Mouse (Mus musculus): ENCODE results near the gene Olfr801. TPM values are rescaled to one million over a fixed set of nuclear protein-coding genes. Genes with fewer than 3 reads are reported as not detected.

Olfr801 gene
- polyA plus RNA-seq (2016; fragmentation: Nextera tagmentation; extraction: Ambion mirVana) = not detected in 2 replicates

DNA sequence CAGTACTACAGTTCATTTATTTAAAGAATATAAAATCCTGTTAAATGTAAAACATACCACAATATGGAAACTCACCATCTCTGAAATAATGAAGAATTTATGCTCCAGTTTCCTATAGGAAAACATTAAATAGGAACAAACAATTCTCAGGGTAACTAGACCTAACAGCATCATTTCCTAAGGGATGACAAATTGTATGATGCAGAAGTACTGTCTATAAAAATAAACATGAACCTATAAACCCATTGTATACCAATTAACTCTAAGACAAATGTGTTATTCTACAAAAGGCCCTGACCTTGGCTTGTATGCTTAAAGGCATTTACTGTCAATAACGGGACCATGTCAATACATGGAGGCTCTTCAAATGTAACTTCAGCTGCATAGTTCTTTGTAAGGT is at the start of gene Olfr801:
Gene Olfr801 (minus strand): TSS at position 101 of the 400 bp plus-strand sequence.
- 86% methylated on average over 1 of the region's 1 CpGs for WGBS
- no peak for DNase-seq (ENCODE audit: extremely low spot score, low spot score)
- no peaks in the 10 kb centered on the region for H3K27me3 ChIP-seq (ENCODE audit: poor library complexity, severe bottlenecking)
- H3K9me3 ChIP-seq = no peaks in the 10 kb centered on the region
- no peaks in the 10 kb centered on the region for H3K36me3 ChIP-seq (replicated peaks)
- no peak within 1 kb of the TSS for H3K4me3 ChIP-seq
- H3K27ac ChIP-seq = no peak within 1 kb of the TSS
- no peaks in the 10 kb centered on the region for H3K4me1 ChIP-seq

DNA sequence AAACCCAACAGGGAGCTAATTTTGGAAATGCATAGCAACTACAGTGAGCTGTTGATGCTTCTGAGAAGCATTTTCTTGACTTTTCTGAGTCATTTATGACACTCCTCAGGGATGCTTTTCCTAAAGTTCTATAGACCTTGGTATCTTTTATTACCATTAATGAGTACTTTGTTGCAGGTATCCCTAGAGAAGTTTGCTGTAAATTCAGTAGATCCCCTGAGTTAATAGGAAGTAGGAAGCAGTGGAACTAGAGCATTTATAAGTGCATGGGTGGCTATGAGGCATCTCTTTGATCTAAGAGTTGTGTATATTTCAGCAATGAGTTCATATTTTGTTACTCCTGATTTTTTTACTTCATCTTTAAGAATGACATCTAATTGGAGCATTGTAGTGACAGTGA is 29.2 kb upstream of the Olfr801 start, which contains the start of gene Olfr804:
Gene Olfr804 (plus strand): TSS at position 301 of the 400 bp plus-strand sequence.
- no peaks in the 10 kb centered on the region for H3K36me3 ChIP-seq (replicated peaks)
- H3K27me3 ChIP-seq (ENCODE audit: poor library complexity, severe bottlenecking) = no peaks in the 10 kb centered on the region
- H3K4me1 ChIP-seq = no peaks in the 10 kb centered on the region
- DNase-seq (ENCODE audit: extremely low spot score, low spot score) = no peak
- H3K27ac ChIP-seq = no peak within 1 kb of the TSS
- H3K9me3 ChIP-seq = no peaks in the 10 kb centered on the region
- H3K4me3 ChIP-seq = no peak within 1 kb of the TSS

DNA sequence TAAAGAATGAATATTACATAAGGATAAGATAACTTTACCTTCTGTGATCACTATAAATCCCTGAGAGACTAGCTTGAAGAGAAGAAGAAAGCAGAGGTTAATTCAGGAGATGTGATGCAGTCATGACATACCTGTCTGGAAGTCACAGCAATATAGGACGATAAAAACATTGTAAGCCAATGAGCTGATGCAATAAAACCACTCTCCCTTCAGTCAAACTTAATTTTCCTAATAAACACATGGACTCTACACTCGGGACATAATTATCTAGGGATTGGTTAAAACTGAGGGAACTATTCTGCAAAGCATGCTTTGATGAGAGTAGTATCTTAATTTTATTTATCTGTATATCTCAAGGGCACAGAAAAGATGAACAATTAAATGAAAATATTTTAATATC is 20.5 kb upstream of the Olfr801 start, which contains the start of gene Olfr803:
Gene Olfr803 (minus strand): TSS at position 101 of the 400 bp plus-strand sequence.
- Histone ChIP-seq H3K27ac (no peak within 1 kb of the TSS), H3K36me3 (replicated peaks) (no peaks in the 10 kb centered on the region), H3K4me1 (no peaks in the 10 kb centered on the region), H3K9me3 (no peaks in the 10 kb centered on the region), H3K4me3 (no peak within 1 kb of the TSS), H3K27me3 (ENCODE audit: poor library complexity, severe bottlenecking) (no peaks in the 10 kb centered on the region)
- no peak for DNase-seq (ENCODE audit: extremely low spot score, low spot score)
- whole genome bisulfite sequencing = 87% methylated on average over 2 of the region's 2 CpGs

DNA sequence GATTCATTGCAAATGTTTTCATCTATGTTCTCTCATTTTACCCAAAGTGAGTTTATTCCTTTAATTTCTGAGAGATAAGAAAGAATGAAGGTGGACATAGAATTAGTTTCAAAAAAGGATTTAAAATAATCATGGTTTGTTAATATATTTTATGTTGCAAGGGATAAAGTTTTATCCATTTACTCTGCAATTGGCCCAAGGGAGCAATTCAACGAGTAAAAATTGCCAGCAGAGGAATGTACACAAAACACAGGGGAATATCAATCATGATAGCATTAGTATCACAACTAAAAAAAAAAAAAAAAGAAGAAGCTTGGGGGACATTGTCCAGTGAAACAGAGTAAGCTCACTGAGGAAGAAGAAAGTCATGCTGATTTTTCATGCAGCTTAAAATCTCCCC is 14.4 kb upstream of the Olfr801 start, which contains the start of gene Olfr802:
Gene Olfr802 (minus strand): TSS at position 101 of the 400 bp plus-strand sequence.
- Histone ChIP-seq H3K4me3 (no peak within 1 kb of the TSS), H3K4me1 (no peaks in the 10 kb centered on the region), H3K9me3 (no peaks in the 10 kb centered on the region), H3K36me3 (replicated peaks) (no peaks in the 10 kb centered on the region), H3K27me3 (ENCODE audit: poor library complexity, severe bottlenecking) (no peaks in the 10 kb centered on the region), H3K27ac (no peak within 1 kb of the TSS)
- WGBS = 81% methylated on average over 1 of the region's 1 CpGs
- no peak for DNase-seq (ENCODE audit: extremely low spot score, low spot score)

DNA sequence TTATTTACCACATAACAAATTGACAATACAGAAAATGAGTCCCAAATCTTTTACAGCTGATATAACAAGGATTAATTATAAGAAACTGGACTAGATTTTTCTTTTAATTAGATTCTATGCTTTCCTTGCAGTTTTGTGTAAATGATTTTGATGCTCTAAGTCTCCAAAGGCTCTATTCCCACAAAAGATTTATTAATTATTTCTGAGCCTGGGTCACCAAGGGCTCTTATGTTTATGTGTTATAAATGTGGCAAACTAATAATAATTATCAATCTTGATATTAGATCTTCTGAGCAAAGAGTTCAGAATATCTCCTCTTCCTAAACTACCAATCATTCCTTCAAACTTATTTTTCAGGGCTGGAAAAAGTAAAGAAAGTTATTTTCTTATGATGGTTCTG is 16.3 kb downstream of the Olfr801 start, which contains the start of gene Olfr800:
Gene Olfr800 (plus strand): TSS at position 301 of the 400 bp plus-strand sequence.
- H3K9me3 ChIP-seq = no peaks in the 10 kb centered on the region
- H3K4me1 ChIP-seq = no peaks in the 10 kb centered on the region
- H3K27me3 ChIP-seq (ENCODE audit: poor library complexity, severe bottlenecking) = no peaks in the 10 kb centered on the region
- H3K36me3 ChIP-seq (replicated peaks) = no peaks in the 10 kb centered on the region
- H3K4me3 ChIP-seq = no peak within 1 kb of the TSS
- H3K27ac ChIP-seq = no peak within 1 kb of the TSS
- DNase-seq (ENCODE audit: extremely low spot score, low spot score) = no peak

DNA sequence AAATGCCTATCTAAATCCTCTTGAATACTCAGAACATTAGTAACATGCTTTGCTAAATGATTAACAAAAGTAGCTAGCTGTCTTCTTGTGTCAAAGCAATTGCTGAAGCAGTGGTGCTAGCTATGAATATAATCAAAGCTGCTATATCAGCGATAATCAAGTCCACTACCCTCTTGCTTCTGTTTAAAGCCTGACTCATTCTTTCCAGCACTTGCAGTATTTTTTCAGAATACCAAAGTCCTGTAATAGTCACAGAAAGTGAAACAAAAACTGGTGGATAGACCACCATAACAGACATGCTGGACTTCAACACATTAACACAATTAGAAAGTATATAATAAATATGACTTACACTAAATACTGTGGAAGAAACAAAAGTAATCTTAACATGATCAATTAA is 21.9 kb downstream of the Olfr801 start:
- no peaks in the 10 kb centered on the region for H3K9me3 ChIP-seq
- H3K27me3 ChIP-seq (ENCODE audit: poor library complexity, severe bottlenecking) = no peaks in the 10 kb centered on the region
- no peak overlapping the region for H3K27ac ChIP-seq
- H3K4me1 ChIP-seq = no peaks in the 10 kb centered on the region
- no peaks in the 10 kb centered on the region for H3K36me3 ChIP-seq (replicated peaks)
- no peak overlapping the region for H3K4me3 ChIP-seq
- WGBS = 83% methylated on average over 1 of the region's 1 CpGs
- DNase-seq (ENCODE audit: extremely low spot score, low spot score) = no peak

DNA sequence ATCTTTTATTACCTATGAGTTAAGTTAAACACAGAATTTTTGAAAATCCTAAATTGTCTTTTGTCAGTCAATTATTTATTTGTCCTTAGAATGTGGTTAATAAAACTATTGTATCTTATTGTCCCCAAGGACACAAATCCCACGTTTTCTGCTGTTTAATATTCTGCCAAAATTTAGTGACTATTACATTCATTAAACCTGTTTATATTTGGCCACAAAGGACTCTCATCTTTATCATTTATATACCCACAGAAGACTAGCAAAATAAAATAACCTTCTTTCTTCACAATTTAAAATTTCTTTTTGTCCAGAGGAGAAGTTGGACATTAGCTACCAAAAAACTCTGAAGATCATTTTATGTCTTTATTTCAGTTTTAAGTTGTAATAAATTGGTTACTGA is 36.5 kb downstream of the Olfr801 start, which contains the start of gene Olfr799:
Gene Olfr799 (plus strand): TSS at position 301 of the 400 bp plus-strand sequence.
- 49% methylated on average over 1 of the region's 1 CpGs for WGBS
- Histone ChIP-seq H3K9me3 (no peaks in the 10 kb centered on the region), H3K27me3 (ENCODE audit: poor library complexity, severe bottlenecking) (no peaks in the 10 kb centered on the region), H3K4me3 (no peak within 1 kb of the TSS), H3K27ac (no peak within 1 kb of the TSS), H3K36me3 (replicated peaks) (no peaks in the 10 kb centered on the region), H3K4me1 (no peaks in the 10 kb centered on the region)
- DNase-seq (ENCODE audit: extremely low spot score, low spot score) = no peak

DNA sequence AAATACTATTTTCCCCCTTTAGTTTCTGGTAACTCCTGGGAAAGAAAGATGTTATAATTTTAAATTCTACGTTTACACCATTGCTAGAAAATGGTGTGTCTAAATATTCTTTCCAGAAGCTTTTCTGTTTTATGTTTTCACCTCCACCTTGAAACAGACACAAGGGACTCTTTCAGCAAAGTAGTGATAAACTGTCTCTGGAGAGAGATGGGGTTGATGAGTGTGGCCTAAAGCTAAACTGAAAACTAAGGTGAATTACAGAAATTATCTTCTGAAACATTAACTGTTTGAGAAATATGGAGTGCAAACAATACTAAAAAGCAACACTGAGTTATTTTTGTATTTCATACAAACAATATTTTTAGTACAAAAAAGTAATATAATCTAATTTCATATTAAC is 45.8 kb downstream of the Olfr801 start, which contains the start of gene Olfr798:
Gene Olfr798 (minus strand): TSS at position 101 of the 400 bp plus-strand sequence.
- Histone ChIP-seq H3K27ac (no peak within 1 kb of the TSS), H3K36me3 (replicated peaks) (no peaks in the 10 kb centered on the region), H3K27me3 (ENCODE audit: poor library complexity, severe bottlenecking) (no peaks in the 10 kb centered on the region), H3K9me3 (no peaks in the 10 kb centered on the region), H3K4me1 (no peaks in the 10 kb centered on the region), H3K4me3 (no peak within 1 kb of the TSS)
- WGBS = 94% methylated on average over 1 of the region's 1 CpGs
- DNase-seq (ENCODE audit: extremely low spot score, low spot score) = no peak

DNA sequence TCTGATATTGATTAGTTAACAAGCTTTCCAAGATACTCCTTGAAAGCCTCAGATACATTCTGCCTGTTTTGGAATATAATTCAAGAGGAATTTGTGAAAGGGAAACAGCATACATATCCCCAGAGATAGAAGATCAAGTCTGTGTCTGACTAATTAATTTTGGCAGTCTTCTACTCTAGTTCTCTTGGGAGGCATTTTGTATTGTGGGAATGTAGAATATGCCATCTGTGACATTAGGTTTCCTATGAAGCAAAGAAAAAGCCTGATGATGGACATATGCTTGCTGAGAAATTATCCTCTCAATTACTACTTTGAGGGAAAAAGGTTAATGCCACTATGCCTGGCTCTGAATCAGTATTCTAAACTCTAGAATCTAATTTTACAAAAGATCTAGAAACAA is 50.4 kb downstream of the Olfr801 start:
- no peaks in the 10 kb centered on the region for H3K9me3 ChIP-seq
- no peaks in the 10 kb centered on the region for H3K4me1 ChIP-seq
- no peaks in the 10 kb centered on the region for H3K27me3 ChIP-seq (ENCODE audit: poor library complexity, severe bottlenecking)
- no peak for DNase-seq (ENCODE audit: extremely low spot score, low spot score)
- H3K4me3 ChIP-seq = no peak overlapping the region
- H3K27ac ChIP-seq = no peak overlapping the region
- H3K36me3 ChIP-seq (replicated peaks) = no peaks in the 10 kb centered on the region

DNA sequence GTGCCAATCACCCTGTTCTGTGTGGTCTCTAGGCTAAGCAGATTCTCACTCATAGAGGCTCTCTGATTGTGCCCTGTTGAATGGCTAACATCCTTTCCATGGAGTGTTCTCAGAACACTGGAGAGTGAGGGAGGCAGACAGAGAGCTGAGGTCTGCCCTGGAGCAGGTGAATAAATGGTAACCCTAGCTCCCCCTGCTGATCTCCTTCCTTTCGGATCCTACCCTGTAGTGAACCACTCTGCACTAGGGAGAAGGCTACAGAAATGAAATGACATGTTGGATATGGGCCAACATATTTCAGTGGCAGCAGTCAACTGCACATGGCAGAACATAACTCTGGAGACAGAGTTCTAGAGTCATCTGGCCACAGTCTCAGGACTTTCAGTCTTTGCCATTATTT is 51.9 kb downstream of the Olfr801 start:
- no peak overlapping the region for H3K27ac ChIP-seq
- no peak for DNase-seq (ENCODE audit: extremely low spot score, low spot score)
- no peaks in the 10 kb centered on the region for H3K27me3 ChIP-seq (ENCODE audit: poor library complexity, severe bottlenecking)
- no peak overlapping the region for H3K4me3 ChIP-seq
- H3K4me1 ChIP-seq = no peaks in the 10 kb centered on the region
- no peaks in the 10 kb centered on the region for H3K36me3 ChIP-seq (replicated peaks)
- 17% methylated on average over 1 of the region's 1 CpGs for WGBS
- no peaks in the 10 kb centered on the region for H3K9me3 ChIP-seq

Other genes with a start within 250 kb of the Olfr801 start
- not detected in 2 replicates for gene Olfr786, start 246.6 kb downstream of the Olfr801 start, polyA plus RNA-seq (2016; fragmentation: Nextera tagmentation; extraction: Ambion mirVana)
- not detected in 2 replicates for gene Olfr787, start 212.0 kb downstream of the Olfr801 start, polyA plus RNA-seq (2016; fragmentation: Nextera tagmentation; extraction: Ambion mirVana)
- gene Olfr788, start 202.9 kb downstream of the Olfr801 start, polyA plus RNA-seq (2016; fragmentation: Nextera tagmentation; extraction: Ambion mirVana) = not detected in 2 replicates
- not detected in 2 replicates for gene Olfr789, start 189.1 kb downstream of the Olfr801 start, polyA plus RNA-seq (2016; fragmentation: Nextera tagmentation; extraction: Ambion mirVana)
- not detected in 2 replicates for gene Olfr790, start 175.4 kb downstream of the Olfr801 start, polyA plus RNA-seq (2016; fragmentation: Nextera tagmentation; extraction: Ambion mirVana)
- gene Olfr791, start 152.1 kb downstream of the Olfr801 start, polyA plus RNA-seq (2016; fragmentation: Nextera tagmentation; extraction: Ambion mirVana) = not detected in 2 replicates
- gene Olfr792, start 134.7 kb downstream of the Olfr801 start, polyA plus RNA-seq (2016; fragmentation: Nextera tagmentation; extraction: Ambion mirVana) = not detected in 2 replicates
- not detected in 2 replicates for gene Olfr794, start 106.2 kb downstream of the Olfr801 start, polyA plus RNA-seq (2016; fragmentation: Nextera tagmentation; extraction: Ambion mirVana)
- gene Olfr796, start 61.3 kb downstream of the Olfr801 start, polyA plus RNA-seq (2016; fragmentation: Nextera tagmentation; extraction: Ambion mirVana) = not detected in 2 replicates
- gene Olfr798, start 45.9 kb downstream of the Olfr801 start, polyA plus RNA-seq (2016; fragmentation: Nextera tagmentation; extraction: Ambion mirVana) = not detected in 2 replicates
- not detected in 2 replicates for gene Olfr799, start 36.4 kb downstream of the Olfr801 start, polyA plus RNA-seq (2016; fragmentation: Nextera tagmentation; extraction: Ambion mirVana)
- gene Olfr800, start 16.2 kb downstream of the Olfr801 start, polyA plus RNA-seq (2016; fragmentation: Nextera tagmentation; extraction: Ambion mirVana) = not detected in 2 replicates
- not detected in 2 replicates for gene Olfr802, start 14.3 kb upstream of the Olfr801 start, polyA plus RNA-seq (2016; fragmentation: Nextera tagmentation; extraction: Ambion mirVana)
- gene Olfr803, start 20.4 kb upstream of the Olfr801 start, polyA plus RNA-seq (2016; fragmentation: Nextera tagmentation; extraction: Ambion mirVana) = not detected in 2 replicates
- not detected in 2 replicates for gene Olfr804, start 29.3 kb upstream of the Olfr801 start, polyA plus RNA-seq (2016; fragmentation: Nextera tagmentation; extraction: Ambion mirVana)
- gene Olfr805, start 55.5 kb upstream of the Olfr801 start, polyA plus RNA-seq (2016; fragmentation: Nextera tagmentation; extraction: Ambion mirVana) = not detected in 2 replicates
- not detected in 2 replicates for gene Olfr806, start 68.1 kb upstream of the Olfr801 start, polyA plus RNA-seq (2016; fragmentation: Nextera tagmentation; extraction: Ambion mirVana)
- gene Olfr807, start 83.9 kb upstream of the Olfr801 start, polyA plus RNA-seq (2016; fragmentation: Nextera tagmentation; extraction: Ambion mirVana) = not detected in 2 replicates
- gene Olfr808, start 91.6 kb upstream of the Olfr801 start, polyA plus RNA-seq (2016; fragmentation: Nextera tagmentation; extraction: Ambion mirVana) = not detected in 2 replicates
- gene Olfr809, start 100.8 kb upstream of the Olfr801 start, polyA plus RNA-seq (2016; fragmentation: Nextera tagmentation; extraction: Ambion mirVana) = not detected in 2 replicates
- not detected in 2 replicates for gene Olfr810, start 121.1 kb upstream of the Olfr801 start, polyA plus RNA-seq (2016; fragmentation: Nextera tagmentation; extraction: Ambion mirVana)
- not detected in 2 replicates for gene Olfr811, start 130.5 kb upstream of the Olfr801 start, polyA plus RNA-seq (2016; fragmentation: Nextera tagmentation; extraction: Ambion mirVana)
- gene Olfr812, start 172.2 kb upstream of the Olfr801 start, polyA plus RNA-seq (2016; fragmentation: Nextera tagmentation; extraction: Ambion mirVana) = not detected in 2 replicates
- gene Olfr813, start 181.5 kb upstream of the Olfr801 start, polyA plus RNA-seq (2016; fragmentation: Nextera tagmentation; extraction: Ambion mirVana) = not detected in 2 replicates
- gene Olfr814, start 206.0 kb upstream of the Olfr801 start, polyA plus RNA-seq (2016; fragmentation: Nextera tagmentation; extraction: Ambion mirVana) = not detected in 2 replicates
- gene Olfr815, start 232.0 kb upstream of the Olfr801 start, polyA plus RNA-seq (2016; fragmentation: Nextera tagmentation; extraction: Ambion mirVana) = not detected in 2 replicates
- gene Olfr816, start 241.7 kb upstream of the Olfr801 start, polyA plus RNA-seq (2016; fragmentation: Nextera tagmentation; extraction: Ambion mirVana) = not detected in 2 replicates

Data from forebrain, embryonic 10.5 days (tissue).